Mouse (Mus musculus): Measurements from ENCODE around the gene Mlf2. TPM values are rescaled to one million over a fixed set of nuclear protein-coding genes. Genes with fewer than 3 reads are reported as not detected.
A peak's percentile ranks its signal among the peaks of the same experiment; 100 is the strongest.

The Mlf2 gene
- polyA plus RNA-seq, 1 experiment = 186 TPM

DNA sequence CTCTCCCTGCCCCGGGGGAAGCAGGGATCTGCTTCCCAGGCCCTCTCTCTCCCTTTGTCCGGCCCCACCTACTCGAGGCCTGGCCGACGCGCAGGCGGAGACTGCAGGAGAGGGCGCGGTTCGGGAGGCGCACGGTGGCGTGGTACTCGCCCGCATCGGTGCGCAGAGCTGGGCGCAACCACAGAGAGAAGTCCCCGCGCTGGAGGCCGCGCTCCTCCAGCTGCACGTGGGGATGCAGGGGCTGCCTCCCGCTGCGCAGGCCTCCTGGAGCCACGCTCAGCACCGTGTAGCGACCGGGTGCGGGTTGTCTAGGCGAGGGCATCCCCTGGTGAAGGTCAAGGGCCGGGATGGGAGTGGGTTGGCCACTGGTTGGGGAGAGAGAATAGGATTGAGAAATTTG, 21.2 kb upstream of the Mlf2 start:
- H3K4me3 ChIP-seq (ENCODE audit: insufficient read depth, low read length) = no peak overlapping the region
- H3K27ac ChIP-seq (ENCODE audit: insufficient read depth, low read depth, low read length) = no peak overlapping the region
- TF ChIP-seq POLR2A (IDR thresholded peaks at IDR 0.05; ENCODE audit: borderline replicate concordance, low read depth, low read length) (no peak), CTCF (IDR thresholded peaks at IDR 0.05; ENCODE audit: low read depth, low read length) (no peak)
- peaks cover 23% of the 10 kb centered on the region for H3K4me1 ChIP-seq (ENCODE audit: control insufficient read depth, insufficient read depth, low read length)

DNA sequence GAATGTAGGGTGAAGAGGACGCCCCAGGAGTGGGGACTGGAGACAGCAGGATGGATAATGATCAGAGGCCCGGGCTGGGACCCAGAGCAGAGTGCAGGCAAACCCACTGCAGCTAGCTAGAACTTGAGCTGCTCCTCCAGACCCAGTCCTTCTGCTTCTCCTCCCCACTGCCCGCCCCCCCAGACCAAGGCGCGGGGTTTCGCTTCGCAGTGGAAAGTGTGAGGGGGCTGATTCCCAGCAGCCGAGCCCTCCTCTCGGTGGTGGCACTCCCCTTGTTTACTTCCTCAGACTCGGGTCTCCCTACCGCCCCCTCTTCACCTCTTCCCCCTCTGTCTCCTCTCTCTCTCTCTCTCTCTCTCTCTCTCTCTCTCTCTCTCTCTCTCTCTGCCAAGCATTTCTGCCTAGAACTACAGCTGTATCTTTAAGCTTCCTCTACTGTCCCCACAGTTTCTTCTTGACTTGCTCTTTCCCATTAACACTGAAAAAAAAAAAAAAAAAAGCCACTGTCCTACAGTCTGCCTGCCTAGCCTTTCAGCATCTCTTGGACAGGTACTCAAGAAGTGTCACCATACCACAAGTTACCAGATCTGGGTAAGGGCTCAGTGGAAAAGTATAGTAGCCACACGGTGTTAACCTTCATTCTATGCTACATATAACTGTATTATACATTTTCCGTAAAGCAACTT, 19.5 kb upstream of the Mlf2 start, which contains the start of gene Lag3:
Gene Lag3 (minus strand): TSS at position 173 of the 686 bp plus-strand sequence.
- TF ChIP-seq POLR2A (IDR thresholded peaks at IDR 0.05; ENCODE audit: borderline replicate concordance, low read depth, low read length) (no peak), CTCF (IDR thresholded peaks at IDR 0.05; ENCODE audit: low read depth, low read length) (no peak)
- no peak within 1 kb of the TSS for H3K4me3 ChIP-seq (ENCODE audit: insufficient read depth, low read length)
- H3K4me1 ChIP-seq (ENCODE audit: control insufficient read depth, insufficient read depth, low read length) = peaks cover 28% of the 10 kb centered on the region
- H3K27ac ChIP-seq (ENCODE audit: insufficient read depth, low read depth, low read length) = no peak within 1 kb of the TSS

DNA sequence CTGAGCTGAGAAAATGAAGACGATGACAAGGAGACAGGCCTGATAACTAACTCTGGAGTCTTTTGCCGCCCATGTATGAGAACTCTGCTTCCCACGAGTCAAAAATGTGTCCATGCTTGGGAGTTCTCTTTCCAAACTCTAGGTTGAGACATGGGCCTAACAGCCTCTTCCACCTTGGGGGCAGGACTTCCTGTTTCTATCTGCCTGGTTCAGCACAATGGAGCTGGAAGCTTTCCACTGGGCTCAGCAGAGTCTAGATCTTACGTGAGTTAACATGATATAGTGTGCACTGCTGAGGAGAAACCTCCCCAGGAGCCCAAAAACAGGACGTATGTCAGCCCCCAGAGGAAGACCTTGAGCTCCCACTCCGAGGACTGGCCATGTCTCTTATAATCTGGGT, 18.0 kb upstream of the Mlf2 start:
- Histone ChIP-seq H3K4me1 (ENCODE audit: control insufficient read depth, insufficient read depth, low read length) (peaks cover 30% of the 10 kb centered on the region), H3K27ac (ENCODE audit: insufficient read depth, low read depth, low read length) (peak overlapping the region; percentile 50), H3K4me3 (ENCODE audit: insufficient read depth, low read length) (no peak overlapping the region)
- TF ChIP-seq POLR2A (IDR thresholded peaks at IDR 0.05; ENCODE audit: borderline replicate concordance, low read depth, low read length) (no peak), CTCF (IDR thresholded peaks at IDR 0.05; ENCODE audit: low read depth, low read length) (no peak)

DNA sequence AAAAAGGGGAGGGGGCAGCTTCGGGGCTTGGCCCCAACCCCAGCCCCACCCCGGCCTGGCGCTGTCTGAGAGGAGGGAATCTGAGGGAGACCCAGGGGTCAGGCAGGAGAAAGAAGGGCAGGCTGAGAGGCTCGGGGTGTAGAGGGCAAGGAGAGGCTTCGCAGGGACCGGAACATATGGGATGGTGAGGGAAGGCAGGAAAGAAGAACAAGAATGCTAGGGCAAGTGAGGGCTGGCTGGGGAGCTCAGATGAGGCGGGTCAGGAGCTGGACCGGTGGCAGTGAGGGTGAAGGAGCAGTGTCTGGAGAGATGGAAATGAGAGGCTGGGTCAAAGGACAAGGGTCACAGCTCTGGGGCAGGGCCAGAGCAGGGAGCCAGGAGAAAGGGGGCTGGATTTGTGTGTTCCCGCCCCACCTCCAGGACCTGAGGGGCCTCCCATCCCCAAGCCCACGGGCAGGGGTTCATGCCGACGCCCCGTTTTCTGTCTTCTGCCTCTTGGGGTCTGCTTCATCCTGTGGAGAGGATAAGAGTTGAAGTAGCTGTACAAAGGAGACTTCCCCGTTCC, 17.4 kb upstream of the Mlf2 start:
- TF ChIP-seq POLR2A (IDR thresholded peaks at IDR 0.05; ENCODE audit: borderline replicate concordance, low read depth, low read length) (no peak), CTCF (IDR thresholded peaks at IDR 0.05; ENCODE audit: low read depth, low read length) (no peak)
- Histone ChIP-seq H3K27ac (ENCODE audit: insufficient read depth, low read depth, low read length) (peak overlapping the region; percentile 50), H3K4me1 (ENCODE audit: control insufficient read depth, insufficient read depth, low read length) (peaks cover 35% of the 10 kb centered on the region), H3K4me3 (ENCODE audit: insufficient read depth, low read length) (no peak overlapping the region)

DNA sequence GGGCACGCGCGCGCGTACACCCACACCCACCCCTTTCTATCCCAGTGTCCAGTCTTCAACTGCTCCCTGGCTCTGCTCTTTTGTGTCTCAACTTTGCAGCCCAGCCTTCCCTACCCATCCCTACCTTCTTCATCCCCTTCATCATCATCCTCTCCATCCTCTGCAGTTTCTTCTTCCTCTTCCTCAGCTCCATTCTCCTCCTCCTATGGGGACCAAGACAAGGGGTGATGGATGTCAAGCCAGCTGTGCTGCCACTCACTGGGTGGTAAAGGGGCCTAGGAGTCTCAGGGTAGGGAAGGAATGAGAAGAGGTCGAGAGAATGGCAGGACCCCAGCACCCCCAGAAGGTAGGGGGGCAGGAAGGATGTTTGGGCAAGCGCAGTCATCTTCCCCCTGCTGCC, 16.7 kb upstream of the Mlf2 start:
- Histone ChIP-seq H3K4me3 (ENCODE audit: insufficient read depth, low read length) (no peak overlapping the region), H3K4me1 (ENCODE audit: control insufficient read depth, insufficient read depth, low read length) (peaks cover 40% of the 10 kb centered on the region), H3K27ac (ENCODE audit: insufficient read depth, low read depth, low read length) (peak overlapping the region; percentile 11; the same call in 1 of the 2 replicates)
- TF ChIP-seq POLR2A (IDR thresholded peaks at IDR 0.05; ENCODE audit: borderline replicate concordance, low read depth, low read length) (no peak), CTCF (IDR thresholded peaks at IDR 0.05; ENCODE audit: low read depth, low read length) (no peak)

DNA sequence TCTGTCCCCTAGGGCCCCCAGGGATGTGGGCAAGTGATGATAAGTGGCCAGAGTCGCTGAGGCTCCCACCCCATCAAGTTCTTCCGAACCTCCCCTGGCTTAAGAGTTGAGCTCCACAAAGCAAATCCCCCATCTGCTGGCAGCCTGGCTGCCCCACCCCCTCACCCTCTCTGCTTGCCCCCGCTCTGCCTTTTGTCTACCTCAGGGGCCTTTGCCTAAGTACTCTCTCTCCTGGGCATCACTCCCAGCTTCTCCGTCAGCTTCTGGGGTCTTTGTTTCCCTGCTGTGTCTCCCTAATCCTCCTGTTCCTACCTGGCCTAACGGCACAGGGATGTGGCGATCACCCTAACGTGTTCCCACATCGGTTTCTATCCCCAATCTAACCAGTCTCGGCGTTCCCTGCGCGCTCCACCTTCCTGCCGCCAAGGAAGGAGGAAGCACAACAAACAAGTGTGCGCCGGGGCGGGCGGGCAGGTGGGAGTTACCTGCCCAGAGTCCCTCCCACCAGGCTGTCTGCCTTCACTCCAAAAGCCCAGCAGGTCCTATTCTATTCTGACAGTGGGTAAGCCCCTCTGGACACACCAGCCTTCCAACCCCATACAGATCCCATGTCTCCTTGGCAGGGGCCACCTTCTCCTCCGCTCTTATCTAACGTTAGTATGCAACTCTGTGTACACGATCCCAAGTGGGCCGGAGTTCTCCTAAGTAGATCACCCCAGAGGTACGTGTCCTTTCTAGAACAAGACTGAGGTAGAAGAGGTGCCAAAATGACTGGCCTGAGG, 15.8 kb upstream of the Mlf2 start:
- H3K4me3 ChIP-seq (ENCODE audit: insufficient read depth, low read length) = peak overlapping the region; percentile 82
- TF ChIP-seq CTCF (IDR thresholded peaks at IDR 0.05; ENCODE audit: low read depth, low read length) = no peak
- no peak for TF ChIP-seq POLR2A (IDR thresholded peaks at IDR 0.05; ENCODE audit: borderline replicate concordance, low read depth, low read length)
- peak overlapping the region; percentile 27 for H3K27ac ChIP-seq (ENCODE audit: insufficient read depth, low read depth, low read length)
- H3K4me1 ChIP-seq (ENCODE audit: control insufficient read depth, insufficient read depth, low read length) = peaks cover 48% of the 10 kb centered on the region

DNA sequence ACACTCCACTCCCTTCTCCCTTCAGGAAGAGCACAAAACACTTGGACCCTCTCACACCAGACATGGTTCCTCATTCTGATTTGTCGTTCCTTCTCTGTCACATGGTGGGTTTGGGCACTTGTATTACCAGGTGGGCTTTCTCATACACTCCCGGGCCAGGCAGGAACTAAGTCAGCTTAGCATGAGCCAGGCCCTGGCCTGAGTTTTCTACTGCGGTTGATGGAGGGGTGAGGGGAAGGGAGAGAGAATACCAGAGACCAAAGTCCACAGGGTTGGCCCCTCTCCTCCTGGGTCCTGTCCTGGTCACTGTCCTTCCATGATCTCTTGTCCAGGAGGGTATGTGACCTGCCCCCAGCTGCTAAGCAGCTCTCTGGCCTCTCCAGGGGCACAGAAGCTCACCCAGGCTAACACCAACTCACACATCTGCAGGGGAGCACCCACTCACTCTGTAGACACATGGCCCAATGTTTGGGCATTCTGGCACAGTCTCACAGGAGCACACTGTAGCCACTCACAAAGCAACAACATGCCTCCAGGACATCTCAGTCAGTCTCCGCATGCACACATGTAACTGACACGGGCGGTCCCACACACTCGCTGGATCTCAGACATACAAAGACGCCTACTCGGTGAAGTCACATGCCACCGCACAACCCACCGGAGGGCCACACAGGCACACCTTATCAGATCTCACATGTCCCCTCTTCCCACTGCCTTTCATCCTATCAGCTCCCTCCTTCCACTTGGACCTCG, 15.1 kb upstream of the Mlf2 start:
- no peak for TF ChIP-seq CTCF (IDR thresholded peaks at IDR 0.05; ENCODE audit: low read depth, low read length)
- no peak for TF ChIP-seq POLR2A (IDR thresholded peaks at IDR 0.05; ENCODE audit: borderline replicate concordance, low read depth, low read length)
- H3K27ac ChIP-seq (ENCODE audit: insufficient read depth, low read depth, low read length) = peak overlapping the region; percentile 73
- H3K4me1 ChIP-seq (ENCODE audit: control insufficient read depth, insufficient read depth, low read length) = peaks cover 56% of the 10 kb centered on the region
- peak overlapping the region; percentile 82 for H3K4me3 ChIP-seq (ENCODE audit: insufficient read depth, low read length)

DNA sequence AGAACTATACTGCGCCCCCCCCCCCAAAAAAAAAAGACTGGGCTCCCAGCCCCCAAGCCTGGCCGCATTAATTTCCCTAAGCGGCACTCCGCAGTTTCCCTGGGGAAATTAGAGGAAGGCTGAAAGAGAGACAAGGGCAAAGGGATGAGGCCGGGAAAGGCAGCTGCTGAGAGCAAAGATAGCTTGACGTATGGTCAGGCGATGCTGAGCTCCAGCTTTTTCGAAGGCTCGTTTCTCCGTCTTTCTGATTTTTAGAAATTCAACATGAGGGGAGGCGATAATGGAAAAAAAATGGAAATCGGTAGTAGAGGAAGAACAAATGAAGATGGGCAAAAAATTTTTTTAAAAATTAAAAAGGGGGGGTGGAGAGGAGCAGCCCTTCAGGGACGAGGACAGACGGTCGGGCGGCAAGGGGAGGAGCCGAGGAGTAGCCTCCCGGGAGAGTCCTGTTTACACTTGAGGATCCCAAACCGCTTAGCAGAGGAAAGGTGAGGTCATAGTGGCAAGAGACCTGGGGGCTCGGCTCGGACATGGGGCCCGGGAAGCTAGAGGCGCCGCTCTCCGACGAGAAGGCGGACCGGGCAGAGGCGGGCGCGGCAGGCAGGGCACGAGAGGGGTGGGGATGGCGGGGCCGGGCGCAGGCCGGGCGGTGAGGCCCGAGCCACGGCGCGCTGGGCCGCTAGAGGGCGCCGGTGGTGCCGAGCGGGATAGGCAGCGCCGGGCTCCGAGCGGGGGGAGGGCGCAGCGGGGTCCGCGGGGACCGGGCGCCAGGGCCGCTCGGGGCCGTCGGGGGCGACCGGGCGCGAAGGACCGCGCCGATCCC, 14.3 kb upstream of the Mlf2 start:
- no peak for TF ChIP-seq CTCF (IDR thresholded peaks at IDR 0.05; ENCODE audit: low read depth, low read length)
- TF ChIP-seq POLR2A (IDR thresholded peaks at IDR 0.05; ENCODE audit: borderline replicate concordance, low read depth, low read length) = no peak
- H3K27ac ChIP-seq (ENCODE audit: insufficient read depth, low read depth, low read length) = peak overlapping the region; percentile 73
- peaks cover 61% of the 10 kb centered on the region for H3K4me1 ChIP-seq (ENCODE audit: control insufficient read depth, insufficient read depth, low read length)
- peak overlapping the region; percentile 82 for H3K4me3 ChIP-seq (ENCODE audit: insufficient read depth, low read length)

All from bone marrow macrophage, adult 2 months (primary cell).